Mouse (Mus musculus) spleen, postnatal 0 days (tissue): ENCODE measurements around the gene Miga2. TPM values are rescaled to one million over a fixed set of nuclear protein-coding genes. Genes with fewer than 3 reads are reported as not detected.

Experiments
- polyA plus RNA-seq: library from polyadenylated mRNA; unstranded; fragments of >200 nt; fragmentation: Nextera tagmentation; extraction: Ambion mirVana; gene quantifications from 2 replicates; pipeline ENCODE4 v1.2.1, GENCODE M21; 2015

Miga2 gene
- polyA plus RNA-seq = 9.0 and 10.8 TPM in 2 replicates

DNA sequence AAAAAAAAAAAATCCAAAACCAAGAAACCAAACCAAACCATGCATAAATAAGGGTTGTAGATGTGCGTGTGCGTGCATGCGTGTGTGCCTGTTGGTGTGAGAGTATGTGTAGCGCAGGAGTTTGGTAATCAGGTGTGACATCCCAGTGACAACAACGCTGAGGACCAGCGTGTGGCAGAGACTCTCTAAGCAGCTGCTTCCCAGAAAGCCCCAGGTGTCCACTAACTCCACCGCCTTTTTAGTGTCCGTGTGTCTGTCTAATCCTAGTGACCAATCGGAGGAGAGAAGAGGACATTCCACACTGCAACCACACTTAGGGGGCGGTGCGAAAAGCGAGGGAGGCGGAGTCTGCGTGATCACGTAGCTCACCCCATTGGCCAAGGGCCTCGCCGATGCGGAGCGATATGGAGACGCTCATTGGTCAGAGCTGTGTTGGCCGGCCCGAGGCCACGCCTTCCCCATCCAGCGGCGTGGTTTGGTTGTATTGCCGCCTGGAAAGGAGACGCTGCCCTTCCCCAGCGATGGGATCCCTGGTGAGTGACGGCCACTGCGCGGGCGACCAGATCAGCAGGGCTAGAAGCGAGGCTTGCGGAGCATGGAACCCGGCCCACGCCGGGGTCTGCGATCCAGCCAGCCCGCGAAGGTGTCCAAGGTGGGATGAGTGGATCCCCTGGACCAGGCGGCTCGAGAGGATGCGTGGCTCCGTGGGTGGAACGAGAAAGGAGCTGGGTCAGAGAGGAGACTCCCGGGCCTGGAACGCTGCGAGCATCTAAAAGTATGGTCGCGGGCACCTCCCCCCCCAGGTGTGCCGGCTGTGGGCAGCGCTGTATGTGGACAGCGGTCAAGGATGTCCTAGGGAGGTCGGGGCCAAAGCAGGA is at the start of gene Miga2:
Gene Miga2 (plus strand): TSS at position 461 of the 878 bp plus-strand sequence.

GRCm38 (mm10) chr2:30358533-30359531 is 5.2 kb upstream of the Miga2 start, which contains the start of gene Sh3glb2:
TSS of gene Sh3glb2 (minus strand) at chr2:30359337.

GRCm38 (mm10) chr2:30392114-30392576 is 28.1 kb downstream of the Miga2 start, which contains the start of gene Dolpp1:
TSS of gene Dolpp1 (plus strand) at chr2:30392254.

GRCm38 (mm10) chr2:30415157-30415935 is 51.3 kb downstream of the Miga2 start, which contains the start of gene Crat:
TSS of gene Crat (minus strand) at chr2:30415813.

DNA sequence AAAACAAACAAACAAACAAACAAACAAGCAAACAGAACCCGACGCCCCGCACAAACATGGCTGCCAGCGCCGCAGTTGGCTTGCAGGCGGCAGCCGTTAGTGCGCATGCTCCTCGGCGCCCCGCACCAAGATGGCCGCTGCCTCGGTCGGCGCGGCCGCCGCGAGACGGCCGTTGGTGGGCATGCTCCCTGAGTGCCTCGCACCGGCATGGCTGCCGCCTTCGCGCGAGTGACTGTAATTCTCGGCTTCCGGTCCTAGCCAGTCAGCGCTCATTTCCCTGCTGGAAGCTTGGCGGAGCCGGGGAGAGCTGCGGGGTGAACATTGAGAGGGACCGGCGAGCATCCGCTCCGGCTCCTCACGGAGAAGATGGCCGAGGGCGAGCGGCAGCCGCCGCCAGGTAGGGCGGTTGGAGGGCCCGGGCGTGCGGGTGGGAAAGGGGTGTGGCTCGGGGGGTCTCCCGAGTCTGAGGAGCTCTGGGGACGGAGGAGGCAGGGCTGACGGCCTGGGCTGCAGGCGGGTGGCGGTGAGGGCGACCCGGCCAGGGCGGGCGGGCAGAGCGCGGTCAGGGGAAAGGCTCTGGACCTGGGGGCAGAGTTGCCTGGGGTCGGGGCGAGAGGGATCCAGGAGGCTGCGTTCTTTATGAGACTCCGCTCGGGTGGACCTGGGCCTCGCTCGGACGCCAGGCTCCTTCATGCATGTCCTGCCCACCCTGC is 52.1 kb downstream of the Miga2 start, which contains the start of gene Ptpa:
Gene Ptpa (plus strand): TSS at position 104 of the 713 bp plus-strand sequence.

Other genes starting within 250 kb of the Miga2 start
- gene Zer1, start 239.6 kb upstream of the Miga2 start, polyA plus RNA-seq = 5.2 and 6.0 TPM in 2 replicates
- 4.7 TPM in 2 replicates for gene Tbc1d13, start 230.5 kb upstream of the Miga2 start, polyA plus RNA-seq
- gene Endog, start 192.7 kb upstream of the Miga2 start, polyA plus RNA-seq = 15.6 and 15.9 TPM in 2 replicates
- 21.5 and 24.4 TPM in 2 replicates for gene Spout1, start 185.8 kb upstream of the Miga2 start, polyA plus RNA-seq
- gene Kyat1, start 158.4 kb upstream of the Miga2 start, polyA plus RNA-seq = 5.0 and 5.9 TPM in 2 replicates
- 17.3 and 19.2 TPM in 2 replicates for gene Lrrc8a, start 126.5 kb upstream of the Miga2 start, polyA plus RNA-seq
- 0.06 and 0.08 TPM in 2 replicates for gene Gm28035, start 123.7 kb upstream of the Miga2 start, polyA plus RNA-seq
- 4.4 and 6.5 TPM in 2 replicates for gene Phyhd1, start 98.0 kb upstream of the Miga2 start, polyA plus RNA-seq
- not detected in 2 replicates for gene Gm28038, start 83.2 kb upstream of the Miga2 start, polyA plus RNA-seq
- 12.5 and 13.7 TPM in 2 replicates for gene Dolk, start 77.9 kb upstream of the Miga2 start, polyA plus RNA-seq
- gene Nup188, start 77.8 kb upstream of the Miga2 start, polyA plus RNA-seq = 17.0 and 17.5 TPM in 2 replicates
- gene Sh3glb2, start 4.9 kb upstream of the Miga2 start, polyA plus RNA-seq = 29.2 and 29.6 TPM in 2 replicates
- 16.1 and 16.7 TPM in 2 replicates for gene Dolpp1, start 28.0 kb downstream of the Miga2 start, polyA plus RNA-seq
- 26.9 and 28.0 TPM in 2 replicates for gene Crat, start 51.6 kb downstream of the Miga2 start, polyA plus RNA-seq
- 180 and 187 TPM in 2 replicates for gene Ptpa, start 51.8 kb downstream of the Miga2 start, polyA plus RNA-seq
- 1.1 and 1.3 TPM in 2 replicates for gene Ier5l, start 110.0 kb downstream of the Miga2 start, polyA plus RNA-seq
- 0.46 and 0.53 TPM in 2 replicates for gene Cstad, start 230.8 kb downstream of the Miga2 start, polyA plus RNA-seq